Mouse (Mus musculus) B cell, adult 2 months (primary cell): ENCODE measurements around the gene Gm47985.
"Not testable (repeated sequence)": the region's sequence is repeated elsewhere in the genome, so short reads cannot be mapped to it uniquely, and the experiment has no call there.

Experiments used
- DNase-seq, 2 experiments: peaks; one replicate each; pipeline ENCODE4 v3.0.0; 2022

Gm47985 gene

DNA sequence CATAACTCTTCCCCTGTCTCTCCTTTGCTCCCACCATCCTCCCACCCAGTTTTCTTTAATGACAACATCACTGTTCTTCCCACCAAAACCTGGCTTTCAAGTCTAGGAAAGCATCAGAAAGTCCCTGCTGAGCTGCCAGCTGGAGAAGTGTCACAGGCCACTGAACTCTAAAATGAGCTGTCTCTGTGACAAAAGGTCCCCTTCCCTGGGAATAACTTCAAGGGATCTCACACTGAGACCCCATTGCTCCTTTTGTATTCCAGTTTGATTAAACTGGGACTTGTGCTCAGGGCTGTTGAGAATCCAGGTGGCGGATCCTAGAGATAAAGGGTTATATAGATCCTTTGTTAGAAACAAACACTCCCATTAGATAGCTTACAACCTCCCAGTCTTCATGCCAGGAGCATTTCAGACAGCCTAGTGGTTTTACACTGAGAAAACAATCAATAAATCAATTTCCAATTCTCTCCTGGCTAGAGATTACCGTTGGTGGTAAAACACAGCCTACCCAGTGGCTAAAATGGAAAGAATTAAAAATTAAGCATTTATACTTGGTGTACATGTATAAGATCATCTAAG is 3.7 kb upstream of the Gm47985 start:
- no peak for DNase-seq

DNA sequence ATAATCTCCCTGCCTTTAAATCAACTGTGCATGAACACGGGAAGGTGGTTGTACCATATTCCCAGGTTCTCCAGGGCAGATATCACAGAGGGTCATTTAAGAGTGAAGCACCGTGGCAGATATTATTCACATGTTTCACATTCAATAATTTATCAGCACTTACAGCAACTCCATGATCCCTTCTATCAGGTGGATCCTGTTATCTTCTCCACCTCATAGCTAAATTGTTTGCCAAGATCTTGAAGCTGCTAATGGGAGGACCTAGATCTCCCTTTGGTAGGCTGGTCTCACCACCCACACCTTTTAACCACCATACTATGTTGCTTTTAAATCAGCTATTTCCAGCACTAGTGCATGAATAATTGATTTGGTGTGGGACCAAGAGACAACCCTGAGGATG is 2.2 kb upstream of the Gm47985 start:
- DNase-seq, result no peak

DNA sequence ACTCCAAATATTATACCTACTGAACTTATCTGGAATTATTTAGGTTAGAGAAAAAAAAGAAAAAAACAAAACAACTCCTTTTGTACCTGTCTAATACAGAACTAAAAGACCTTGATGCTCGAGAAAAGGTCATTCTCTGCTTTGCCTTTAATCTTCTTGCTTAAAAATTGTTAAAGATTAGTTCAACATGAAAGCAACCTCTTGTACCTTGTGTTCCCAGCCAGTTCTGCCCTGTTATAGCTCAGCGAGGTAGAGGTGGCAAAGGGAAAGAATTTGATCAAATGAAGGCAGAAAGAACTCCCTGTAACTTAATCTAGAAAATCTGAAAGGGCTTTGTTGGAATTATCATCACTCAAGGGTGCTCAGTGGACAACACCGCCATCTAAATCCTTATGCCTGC is 3.8 kb downstream of the Gm47985 start:
- DNase-seq, result not testable (repeated sequence)

DNA sequence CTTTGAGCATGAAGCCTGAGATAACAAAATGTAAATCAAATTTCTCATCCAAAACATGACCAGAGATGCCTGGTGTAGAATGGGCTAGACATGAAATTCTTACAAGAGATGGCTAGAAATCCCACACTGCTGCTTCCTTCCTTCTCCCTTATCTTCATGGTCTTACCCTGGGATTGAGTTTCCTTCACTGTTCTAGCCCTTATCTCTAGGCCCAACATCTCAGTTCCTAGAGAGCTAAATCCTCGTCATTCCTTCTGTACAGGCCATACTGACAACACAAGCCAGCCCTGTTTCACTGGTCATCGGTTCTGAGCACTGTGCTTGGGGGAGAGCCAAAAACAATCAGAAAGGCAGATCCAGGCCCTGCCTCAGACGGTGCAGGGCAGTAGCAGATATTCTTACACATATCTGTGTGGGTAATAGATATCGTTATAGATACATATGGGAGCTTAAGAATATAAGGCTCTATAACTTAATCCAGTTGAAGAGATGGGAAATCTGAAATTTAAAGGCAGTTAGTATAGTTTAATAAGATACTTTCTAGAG is 4.6 kb downstream of the Gm47985 start:
- not testable (repeated sequence) for DNase-seq

DNA sequence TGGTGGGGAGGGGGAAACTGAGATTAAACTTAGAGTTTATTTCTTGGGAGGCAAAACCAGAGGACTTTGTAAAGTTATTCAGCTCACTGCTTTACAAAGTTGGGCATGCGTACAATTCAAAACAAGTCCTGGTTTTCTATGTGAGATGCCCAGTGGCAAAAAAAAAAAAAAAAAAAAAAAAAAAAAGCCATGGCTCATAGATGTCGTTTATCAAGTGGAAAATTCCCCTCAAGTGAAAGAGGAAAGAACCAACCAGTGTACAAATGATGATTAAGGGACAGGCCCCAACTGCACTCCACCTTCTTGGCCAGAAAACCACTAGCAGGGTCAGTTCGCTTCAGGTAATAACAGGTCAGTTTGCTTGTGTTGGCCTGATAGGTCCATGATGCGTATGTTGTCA is 6.1 kb downstream of the Gm47985 start:
- no peak for DNase-seq

DNA sequence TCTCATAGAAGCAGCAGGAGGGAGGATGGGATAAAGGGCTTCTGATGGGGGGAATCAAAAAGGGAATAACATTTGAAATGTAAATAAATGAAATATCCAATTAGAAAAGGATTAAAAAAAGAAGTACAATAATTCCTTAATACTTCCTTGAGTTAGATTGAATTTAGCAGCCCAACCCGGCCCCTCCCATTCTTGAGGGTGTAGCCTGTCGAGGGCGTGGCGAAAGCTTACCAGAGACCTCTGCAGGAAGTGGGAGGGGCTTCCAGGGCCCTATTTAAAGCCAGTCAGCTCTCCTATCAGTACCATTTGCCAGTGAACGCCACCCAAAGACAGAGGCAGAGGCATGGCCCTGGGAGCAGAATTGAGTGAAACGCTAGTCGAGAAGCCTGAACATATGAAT is 9.7 kb downstream of the Gm47985 start, which contains the start of gene Gm8947:
Gene Gm8947 (plus strand): TSS at position 302 of the 400 bp plus-strand sequence.
- not testable (repeated sequence) for DNase-seq

DNA sequence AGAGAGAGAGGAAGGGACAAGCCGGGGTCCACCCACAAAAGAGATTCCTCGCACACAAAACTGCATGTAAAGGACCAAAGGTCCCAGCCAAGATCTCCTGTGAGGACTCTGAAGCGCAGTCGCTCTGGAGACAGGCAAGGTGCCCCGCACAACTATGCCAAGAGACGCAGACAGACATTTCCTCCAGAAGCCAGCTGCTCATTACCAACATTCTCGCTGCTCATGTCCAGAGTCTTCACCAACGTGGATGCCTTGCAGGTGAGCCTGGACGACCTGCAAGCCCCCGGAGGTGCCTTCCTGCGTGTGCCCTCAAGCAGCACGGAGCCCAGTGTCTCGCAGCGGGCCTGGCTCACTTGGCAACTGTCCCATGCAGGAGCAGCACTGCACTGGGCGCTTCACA is 10.4 kb downstream of the Gm47985 start:
- not testable (repeated sequence) for DNase-seq

DNA sequence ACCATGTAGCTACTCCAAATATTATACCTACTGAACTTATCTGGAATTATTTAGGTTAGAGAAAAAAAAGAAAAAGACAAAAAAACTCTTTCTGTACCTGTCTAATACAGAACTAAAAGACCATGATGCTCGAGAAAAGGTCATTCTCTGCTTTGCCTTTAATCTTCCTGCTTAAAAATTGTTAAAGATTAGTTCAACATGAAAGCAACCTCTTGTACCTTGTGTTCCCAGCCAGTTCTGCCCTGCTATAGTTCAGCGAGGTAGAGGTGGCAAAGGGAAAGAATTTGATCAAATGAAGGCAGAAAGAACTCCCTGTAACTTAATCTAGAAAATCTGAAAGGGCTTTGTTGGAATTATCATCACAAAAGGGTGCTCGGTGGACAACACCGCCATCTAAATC is 13.6 kb downstream of the Gm47985 start:
- not testable (repeated sequence) for DNase-seq

DNA sequence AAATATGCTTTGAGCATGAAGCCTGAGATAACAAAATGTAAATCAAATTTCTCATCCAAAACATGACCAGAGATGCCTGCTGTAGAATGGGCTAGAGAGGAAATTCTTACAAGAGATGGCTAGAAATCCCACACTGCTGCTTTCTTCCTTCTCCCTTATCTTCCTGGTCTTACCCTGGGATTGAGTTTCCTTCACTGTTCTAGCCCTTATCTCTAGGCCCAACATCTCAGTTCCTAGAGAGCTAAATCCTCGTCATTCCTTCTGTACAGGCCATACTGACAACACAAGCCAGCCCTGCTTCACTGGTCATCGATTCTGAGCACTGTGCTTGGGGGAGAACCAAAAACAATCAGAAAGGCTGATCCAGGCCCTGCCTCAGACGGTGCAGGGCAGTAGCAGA is 14.4 kb downstream of the Gm47985 start:
- not testable (repeated sequence) for DNase-seq

DNA sequence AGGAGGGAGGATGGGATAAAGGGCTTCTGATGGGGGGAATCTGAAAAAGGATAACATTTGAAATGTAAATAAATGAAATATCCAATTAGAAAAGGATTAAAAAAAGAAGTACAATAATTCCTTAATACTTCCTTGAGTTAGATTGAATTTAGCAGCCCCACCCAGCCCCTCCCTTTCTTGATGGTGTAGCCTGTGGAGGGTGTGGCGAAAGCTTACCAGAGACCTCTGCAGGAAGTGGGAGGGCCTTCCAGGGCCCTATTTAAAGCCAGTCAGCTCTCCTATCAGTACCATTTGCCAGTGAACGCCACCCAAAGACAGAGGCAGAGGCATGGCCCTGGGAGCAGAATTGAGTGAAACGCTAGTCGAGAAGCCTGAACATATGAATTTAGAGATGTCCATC is 15.8 kb downstream of the Gm47985 start, which contains the start of gene Gm47995:
Gene Gm47995 (plus strand): TSS at position 329 of the 400 bp plus-strand sequence.
- not testable (repeated sequence) for DNase-seq

DNA sequence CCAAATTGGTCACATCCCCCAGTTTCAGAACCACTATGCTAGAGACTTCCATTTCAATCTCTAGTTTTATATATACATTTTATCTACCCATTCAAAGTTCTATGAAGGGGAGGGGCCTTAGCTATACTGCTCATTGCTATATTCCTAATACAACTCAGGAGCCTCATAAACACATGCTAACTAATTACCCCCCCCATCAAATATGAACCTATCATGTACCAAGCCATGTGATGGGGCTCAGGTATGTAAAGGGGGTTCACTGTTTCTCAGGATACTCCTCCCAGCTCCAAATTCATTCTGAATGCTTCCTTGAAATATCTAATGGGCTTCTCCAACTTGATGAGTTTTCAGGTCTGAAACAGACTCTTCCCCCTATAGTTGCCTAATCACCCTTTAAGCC is 18.3 kb downstream of the Gm47985 start:
- DNase-seq, result not testable (repeated sequence)

DNA sequence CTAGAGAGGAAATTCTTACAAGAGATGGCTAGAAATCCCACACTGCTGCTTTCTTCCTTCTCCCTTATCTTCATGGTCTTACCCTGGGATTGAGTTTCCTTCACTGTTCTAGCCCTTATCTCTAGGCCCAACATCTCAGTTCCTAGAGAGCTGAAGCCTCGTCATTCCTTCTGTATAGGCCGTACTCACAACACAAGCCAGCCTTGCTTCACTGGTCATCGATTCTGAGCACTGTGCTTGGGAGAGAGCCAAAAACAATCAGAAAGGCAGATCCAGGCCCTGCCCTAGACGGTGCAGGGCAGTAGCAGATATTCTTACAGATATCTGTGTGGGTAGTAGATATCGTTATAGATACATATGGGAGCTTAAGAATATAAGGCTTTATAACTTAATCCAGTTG is 20.4 kb downstream of the Gm47985 start:
- DNase-seq, result not testable (repeated sequence)

DNA sequence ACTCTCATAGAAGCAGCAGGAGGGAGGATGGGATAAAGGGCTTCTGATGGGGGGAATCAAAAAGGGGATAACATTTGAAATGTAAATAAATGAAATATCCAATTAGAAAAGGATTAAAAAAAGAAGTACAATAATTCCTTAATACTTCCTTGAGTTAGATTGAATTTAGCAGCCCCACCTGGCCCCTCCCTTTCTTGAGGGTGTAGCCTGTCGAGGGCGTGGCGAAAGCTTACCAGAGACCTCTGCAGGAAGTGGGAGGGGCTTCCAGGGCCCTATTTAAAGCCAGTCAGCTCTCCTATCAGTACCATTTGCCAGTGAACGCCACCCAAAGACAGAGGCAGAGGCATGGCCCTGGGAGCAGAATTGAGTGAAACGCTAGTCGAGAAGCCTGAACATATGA is 21.5 kb downstream of the Gm47985 start, which contains the start of gene 3110040M04Rik:
Gene 3110040M04Rik (plus strand): TSS at position 304 of the 400 bp plus-strand sequence.
- not testable (repeated sequence) for DNase-seq

DNA sequence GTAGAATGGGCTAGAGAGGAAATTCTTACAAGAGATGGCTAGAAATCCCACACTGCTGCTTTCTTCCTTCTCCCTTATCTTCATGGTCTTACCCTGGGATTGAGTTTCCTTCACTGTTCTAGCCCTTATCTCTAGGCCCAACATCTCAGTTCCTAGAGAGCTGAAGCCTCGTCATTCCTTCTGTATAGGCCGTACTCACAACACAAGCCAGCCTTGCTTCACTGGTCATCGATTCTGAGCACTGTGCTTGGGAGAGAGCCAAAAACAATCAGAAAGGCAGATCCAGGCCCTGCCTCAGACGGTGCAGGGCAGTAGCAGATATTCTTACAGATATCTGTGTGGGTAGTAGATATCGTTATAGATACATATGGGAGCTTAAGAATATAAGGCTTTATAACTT is 26.2 kb downstream of the Gm47985 start:
- DNase-seq, result not testable (repeated sequence)

DNA sequence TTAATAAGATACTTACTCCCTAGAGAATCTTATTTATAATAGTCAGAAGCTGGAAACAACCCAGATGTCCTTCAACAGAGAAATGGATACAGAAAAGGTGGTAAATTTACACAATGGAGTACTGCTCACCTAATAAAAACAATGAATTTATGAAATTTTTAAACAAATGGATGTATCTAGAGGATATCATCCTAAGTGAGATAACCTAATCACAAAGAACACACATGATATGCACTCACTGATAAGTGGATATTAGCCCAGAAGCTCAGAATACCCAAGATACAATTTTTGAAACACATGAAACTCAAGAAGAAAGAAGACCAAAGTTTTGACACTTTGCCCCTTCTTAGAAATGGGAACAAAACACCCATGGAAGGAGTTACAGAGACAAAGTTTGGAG is 26.6 kb downstream of the Gm47985 start:
- not testable (repeated sequence) for DNase-seq

DNA sequence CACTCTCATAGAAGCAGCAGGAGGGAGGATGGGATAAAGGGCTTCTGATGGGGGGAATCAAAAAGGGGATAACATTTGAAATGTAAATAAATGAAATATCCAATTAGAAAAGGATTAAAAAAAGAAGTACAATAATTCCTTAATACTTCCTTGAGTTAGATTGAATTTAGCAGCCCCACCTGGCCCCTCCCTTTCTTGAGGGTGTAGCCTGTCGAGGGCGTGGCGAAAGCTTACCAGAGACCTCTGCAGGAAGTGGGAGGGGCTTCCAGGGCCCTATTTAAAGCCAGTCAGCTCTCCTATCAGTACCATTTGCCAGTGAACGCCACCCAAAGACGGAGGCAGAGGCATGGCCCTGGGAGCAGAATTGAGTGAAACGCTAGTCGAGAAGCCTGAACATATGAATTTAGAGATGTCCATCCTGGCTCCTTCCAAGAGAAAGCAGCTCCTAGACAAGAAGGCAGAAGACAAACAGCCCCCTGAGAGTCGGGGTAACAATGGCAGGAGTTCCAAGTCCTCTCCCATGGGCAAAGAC is 27.6 kb downstream of the Gm47985 start, which contains the start of gene Gm47996:
Gene Gm47996 (plus strand): TSS at position 308 of the 532 bp plus-strand sequence.
- DNase-seq, result peak; percentile 18 to 23

DNA sequence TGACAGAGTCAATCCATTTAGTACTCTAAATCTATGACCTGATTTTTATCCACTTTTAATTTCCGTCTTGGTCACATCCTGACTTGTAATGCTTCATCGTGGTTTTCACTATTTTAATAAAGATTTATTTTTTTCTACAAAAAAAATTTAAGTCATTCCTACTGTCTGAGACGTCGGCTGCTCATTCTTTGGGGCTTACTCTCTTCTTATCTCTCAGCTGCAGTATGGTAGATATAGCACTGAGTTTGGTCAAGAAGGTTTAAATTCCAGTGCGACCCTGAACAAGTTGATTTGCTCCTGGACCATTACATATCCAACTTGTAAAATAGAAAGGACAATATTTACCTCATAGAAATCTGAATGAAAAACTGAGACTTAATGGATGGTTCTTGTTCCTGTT is 29.3 kb downstream of the Gm47985 start:
- DNase-seq, result not testable (repeated sequence)

DNA sequence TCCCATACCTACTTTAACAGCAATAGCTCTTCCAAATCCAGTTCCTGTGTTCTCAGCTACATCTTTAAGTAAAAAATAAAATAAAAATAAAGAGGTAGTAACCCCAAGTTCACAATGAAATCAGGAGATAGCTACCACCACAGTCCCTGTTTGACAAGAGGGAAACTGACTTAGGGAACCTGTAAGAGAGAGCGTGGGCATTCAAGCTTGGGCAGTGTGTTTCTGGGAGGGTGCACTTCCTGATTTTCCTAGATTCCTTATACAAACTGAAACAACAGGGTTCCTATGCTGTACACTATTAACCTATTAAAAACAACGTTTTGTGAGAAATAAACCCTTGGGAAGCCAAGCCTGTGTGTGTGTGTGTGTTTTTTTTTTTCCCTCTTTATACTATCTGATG is 32.5 kb downstream of the Gm47985 start:
- no peak for DNase-seq

DNA sequence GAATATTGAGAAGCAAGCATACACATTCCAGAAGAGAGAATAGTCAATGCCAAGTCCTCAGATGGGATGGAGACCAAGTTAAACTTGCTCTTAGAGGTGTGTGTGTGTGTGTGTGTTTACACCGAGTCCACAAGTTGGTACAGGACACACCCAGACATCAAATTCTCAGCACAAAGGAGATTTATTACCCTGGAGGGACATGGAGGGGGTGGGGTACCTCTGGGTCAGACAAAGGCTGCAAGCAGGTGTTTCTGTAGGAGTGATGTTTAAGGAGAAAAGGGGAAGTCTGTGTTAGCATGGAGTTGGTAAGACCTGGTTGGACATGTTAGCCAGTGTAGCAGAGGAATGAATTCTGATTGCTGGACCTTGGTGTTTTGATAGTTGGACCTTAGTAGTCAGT is 33.6 kb downstream of the Gm47985 start:
- no peak for DNase-seq

DNA sequence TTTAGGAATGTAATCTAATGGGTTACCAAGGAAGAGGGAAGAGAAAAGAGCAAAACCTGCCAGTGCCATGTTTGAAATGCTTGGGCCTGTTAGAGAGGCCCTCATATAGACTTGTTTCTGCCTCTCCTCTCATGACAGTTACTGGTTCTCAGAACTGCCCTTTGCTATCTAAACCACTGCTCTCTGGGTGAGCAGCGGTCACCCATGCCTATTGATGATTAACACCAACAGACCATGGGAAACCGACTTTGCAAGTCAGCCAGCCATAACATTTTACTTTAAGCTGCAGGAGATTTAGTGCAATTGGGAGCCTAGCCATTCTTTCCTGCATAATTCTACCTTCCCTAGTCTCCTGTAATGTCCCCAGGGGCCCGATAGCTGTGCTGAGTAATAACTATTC is 34.1 kb downstream of the Gm47985 start:
- no peak for DNase-seq

DNA sequence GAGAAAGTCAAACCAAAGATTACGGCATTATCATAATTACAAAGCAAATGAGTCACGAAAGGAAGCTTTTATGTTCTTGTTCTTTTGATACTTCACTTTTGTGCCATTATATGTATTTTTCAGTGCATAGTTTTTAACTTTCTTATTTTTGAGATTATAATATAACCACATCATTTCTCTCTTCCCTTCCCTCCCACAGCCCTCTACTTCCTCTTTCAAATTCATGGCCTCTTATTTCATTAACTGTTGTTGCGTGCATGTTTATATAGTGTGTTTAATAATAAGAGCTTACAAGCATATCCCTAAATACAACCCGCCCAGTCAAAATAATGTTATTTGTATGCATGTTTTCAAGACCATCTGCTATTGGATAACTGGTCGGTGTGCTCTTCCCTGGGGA is 36.7 kb downstream of the Gm47985 start:
- DNase-seq, result no peak

DNA sequence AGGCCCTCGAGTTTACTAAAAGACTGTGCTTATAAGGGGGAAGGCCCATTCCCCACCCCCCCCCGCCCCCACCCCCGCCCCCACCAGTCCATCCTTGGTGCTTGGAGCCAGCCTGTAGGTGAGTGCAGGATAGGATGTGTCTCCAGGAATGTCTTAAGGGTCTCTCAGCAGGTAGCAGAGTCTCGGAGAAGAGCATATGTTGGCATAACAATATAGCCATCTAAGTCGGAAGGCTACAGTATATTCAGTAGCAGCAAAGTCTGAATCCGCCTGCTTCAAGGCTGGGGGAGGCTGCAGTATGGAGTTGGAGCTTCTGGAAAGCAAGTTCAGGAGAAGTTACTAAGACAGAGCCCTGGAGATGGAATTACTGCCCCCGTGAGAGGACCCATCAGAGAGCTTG is 37.8 kb downstream of the Gm47985 start:
- no peak for DNase-seq

DNA sequence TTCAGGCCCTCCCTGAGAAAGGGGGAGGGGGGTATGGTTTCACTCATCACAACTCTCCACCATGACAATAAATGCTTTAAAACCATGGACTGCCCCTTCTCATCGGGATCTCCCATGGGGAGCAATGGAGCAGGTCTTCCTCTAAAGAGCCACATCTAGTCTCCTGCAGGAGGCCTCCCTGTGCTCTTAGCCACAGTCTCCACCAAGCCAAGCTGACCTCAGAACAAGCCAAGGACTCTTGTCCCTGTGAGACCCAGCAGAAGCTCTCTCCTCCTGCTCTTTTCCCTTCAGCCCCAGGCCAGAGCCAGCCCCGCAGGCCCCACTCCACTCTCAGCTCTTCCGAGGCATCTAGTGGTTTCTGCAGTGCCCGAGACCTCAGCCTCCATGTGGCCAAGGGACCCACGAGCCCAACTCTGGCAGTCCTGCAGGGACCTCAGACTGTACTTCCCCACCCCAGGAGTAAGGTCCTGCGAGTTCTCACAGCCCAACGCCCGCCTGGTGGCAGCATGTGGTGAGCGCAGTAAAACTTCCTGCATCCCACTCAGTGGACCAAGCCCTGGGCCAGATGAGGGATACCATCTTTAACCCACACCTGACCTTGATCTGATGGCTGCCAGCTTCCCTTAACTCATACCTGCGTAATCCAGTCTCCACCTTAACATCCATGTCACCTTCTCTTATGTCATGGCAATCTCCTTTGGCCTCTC is 40.4 kb downstream of the Gm47985 start:
- DNase-seq, result no peak

DNA sequence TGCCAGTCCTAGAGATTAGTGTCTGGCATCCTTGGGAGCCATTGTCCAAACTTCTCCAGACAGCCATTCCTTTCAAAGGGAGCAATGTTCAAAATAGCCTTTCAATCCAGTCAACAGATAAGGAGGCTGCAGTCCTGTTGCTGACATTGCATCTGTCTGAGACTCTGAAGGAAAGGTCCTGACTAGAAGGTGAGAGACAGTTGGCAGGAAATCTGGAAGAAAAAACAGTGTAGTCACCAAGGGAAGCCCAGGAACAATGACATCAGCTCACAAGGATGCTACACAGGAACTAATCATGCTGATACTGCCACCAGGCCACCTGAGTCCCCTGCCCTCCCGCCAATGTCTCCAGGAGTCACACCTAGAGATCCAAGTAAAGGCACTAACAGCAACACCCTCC is 41.0 kb downstream of the Gm47985 start:
- DNase-seq, result no peak
